Mouse (Mus musculus) telencephalon, adult 2 months (tissue): ENCODE measurements around the gene Neurl4.

Experiments used
- DNase-seq: peaks from one replicate; pipeline ENCODE4 v3.0.0-alpha.2; 2011; ENCODE audit warnings: low read depth, low spot score

Neurl4 gene

GRCm38 (mm10) chr11:69881787-69882670 lies 18.8 kb upstream of the Neurl4 start:
- no peak for DNase-seq

DNA sequence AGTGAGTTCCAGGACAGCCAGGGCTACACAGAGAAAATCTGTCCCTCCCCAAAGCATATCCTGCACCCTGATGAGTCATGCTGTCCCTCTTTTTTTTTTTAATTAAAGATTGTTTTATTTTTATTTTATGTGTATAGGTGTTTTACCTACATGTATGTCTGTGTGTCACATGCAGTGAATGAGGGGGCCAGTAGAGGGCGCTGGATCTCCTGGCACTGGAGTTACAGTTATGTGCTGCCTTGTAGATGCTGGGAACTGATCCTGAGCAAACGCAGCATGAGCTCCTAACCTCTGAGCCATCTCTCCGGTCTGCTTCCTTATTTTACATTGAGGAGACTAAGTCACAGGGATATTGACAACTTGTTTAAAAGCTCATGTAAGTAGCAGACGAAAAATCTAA lies 17.8 kb upstream of the Neurl4 start:
- DNase-seq, result no peak

DNA sequence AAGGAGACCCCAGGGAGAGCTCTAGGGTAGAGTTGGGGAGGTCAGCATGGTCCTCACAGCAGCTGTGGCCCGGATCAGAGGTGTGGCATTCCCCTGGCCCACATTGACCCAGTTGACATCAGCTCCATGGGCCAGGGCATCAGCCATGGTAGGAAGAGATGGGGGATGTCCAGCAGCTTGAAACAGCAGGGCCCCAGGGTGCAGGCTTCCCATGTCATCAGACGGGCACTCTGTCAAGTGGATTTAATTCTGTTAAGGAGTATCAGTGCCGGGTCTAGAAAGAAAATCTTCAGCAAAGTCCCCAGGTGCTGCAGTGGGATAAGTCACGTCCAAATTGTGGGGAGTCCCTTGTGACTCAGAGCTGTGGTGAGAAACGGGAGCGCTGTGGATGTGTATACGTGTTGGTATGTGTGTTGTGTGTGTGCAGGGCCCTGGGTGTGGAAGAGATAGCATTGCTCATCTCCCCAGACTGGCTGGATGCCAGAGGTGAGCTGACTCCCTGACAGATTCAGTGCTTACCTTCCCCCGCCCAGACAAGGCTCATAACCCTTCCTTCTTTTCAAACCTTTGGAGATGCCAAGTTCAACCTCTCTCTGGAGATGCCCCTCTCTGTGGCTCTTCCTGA lies 17.2 kb upstream of the Neurl4 start:
- no peak for DNase-seq

DNA sequence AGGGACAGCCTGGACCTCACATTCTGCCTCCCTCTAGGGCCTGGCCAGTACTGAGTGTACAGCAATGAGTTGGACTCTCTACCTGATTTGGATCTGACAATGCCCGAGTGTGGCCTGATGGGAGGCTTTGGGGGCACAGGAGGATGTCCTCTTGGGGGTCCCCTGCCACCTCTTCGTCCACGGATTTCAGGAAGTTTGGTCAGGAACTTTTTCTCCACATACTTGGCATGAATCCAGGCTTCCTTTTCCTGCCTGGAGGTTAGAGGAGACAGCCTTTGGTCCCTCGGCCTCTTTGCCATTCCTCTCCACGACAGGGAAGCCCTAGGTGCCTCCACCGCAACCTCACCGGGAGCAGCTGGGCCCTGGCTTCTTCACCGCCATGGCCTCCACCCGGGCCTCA lies 16.6 kb upstream of the Neurl4 start:
- DNase-seq, result no peak

- no peak for DNase-seq
Observed at GRCm38 (mm10) chr11:69884663-69885062, 16.2 kb upstream of the Neurl4 start.

DNA sequence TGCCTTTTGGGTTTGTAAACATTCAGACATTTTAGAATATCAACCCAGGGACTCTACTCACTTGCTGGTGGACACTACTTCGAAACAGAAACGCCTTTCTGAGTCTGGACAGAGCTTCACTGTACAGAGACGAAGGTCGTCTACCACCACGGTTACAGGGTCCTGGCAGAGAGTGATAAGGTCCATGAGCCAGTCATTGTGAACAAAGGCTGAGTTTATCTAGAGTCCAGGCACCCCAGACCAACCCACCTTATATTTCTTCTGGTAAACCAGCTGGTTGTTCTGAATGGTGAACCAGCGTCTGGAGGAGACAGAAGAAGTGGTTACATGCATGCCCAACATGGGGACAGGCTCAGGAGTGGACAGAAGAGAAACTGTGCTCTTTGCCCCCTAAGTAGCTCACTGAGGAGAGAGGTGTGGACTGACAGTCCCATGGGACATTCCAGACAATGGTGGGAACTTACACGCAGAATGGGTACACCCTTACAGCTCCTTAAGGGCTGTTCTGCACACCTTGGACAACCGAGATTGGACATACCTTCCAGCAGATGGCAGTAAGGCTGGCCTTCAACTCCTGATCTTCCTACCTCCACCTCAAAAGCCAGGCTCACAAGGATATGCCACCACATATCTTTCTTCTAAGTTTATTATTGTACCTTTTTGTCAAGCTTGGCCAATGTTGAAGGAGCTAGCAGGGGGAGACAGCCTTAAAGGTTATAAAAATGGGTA lies 13.8 kb upstream of the Neurl4 start:
- DNase-seq, result no peak

DNA sequence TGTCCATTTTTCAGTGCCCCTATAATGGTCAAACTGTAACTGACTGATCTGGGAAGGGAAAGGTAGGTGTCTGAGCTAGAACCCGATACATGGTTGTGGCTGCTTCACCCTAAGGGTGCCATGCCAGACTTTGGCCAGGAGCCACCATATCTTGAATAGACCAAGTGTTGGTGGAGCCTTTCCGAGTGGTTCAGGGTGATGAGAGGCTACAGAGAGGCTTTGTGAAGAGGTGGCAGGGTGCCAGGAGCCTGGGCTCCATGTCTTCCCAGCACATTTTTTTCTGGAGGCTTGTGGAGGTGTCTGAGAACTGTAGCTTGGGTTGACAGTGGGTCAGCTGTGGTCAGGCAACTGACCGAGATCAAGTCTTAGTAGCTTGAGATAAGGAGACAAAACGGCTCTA lies 9.4 kb upstream of the Neurl4 start:
- no peak for DNase-seq

DNA sequence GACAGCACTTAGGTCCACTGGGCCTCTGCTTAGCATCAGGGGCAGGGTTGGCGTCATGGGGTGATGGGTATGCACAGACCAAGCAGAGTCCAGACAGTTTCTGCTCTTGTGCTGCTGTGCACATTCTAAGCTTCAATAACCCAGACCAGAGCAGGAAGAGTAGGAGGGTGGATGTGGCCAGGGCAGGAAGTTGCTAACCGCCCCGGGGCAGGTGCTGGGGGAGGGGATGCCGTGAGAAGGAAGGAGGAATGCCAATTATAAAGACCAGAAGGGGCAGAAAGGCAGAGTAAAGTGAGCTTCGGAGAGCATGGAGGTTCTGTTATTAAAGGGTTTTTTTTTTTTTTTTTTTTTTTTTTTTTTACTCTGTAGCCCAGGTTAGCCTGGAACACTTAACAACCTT lies 6.2 kb upstream of the Neurl4 start:
- DNase-seq, result no peak

DNA sequence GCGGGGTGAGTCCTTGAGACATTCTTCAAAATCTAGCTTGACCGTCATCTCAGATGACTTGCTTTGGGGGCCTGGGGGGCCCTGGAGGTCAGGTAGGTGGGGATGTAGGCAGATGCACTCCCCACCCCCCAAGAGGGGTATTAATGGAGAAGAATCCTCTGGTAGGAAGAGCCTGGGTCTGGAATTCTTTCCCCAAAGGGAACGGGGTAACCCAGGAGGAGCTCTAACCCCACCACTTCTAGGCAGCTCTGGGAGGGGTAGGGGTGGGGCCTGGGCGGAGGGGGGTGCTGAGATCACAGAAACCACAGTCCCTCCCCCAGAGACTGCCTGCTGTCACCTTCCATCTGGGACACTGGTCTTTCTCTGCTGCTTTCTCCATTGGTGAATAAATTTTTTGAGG lies 5.6 kb upstream of the Neurl4 start, which contains the start of gene Acap1:
TSS of gene Acap1 (minus strand) at position 249 of the 400 bp plus-strand sequence.
- no peak for DNase-seq

DNA sequence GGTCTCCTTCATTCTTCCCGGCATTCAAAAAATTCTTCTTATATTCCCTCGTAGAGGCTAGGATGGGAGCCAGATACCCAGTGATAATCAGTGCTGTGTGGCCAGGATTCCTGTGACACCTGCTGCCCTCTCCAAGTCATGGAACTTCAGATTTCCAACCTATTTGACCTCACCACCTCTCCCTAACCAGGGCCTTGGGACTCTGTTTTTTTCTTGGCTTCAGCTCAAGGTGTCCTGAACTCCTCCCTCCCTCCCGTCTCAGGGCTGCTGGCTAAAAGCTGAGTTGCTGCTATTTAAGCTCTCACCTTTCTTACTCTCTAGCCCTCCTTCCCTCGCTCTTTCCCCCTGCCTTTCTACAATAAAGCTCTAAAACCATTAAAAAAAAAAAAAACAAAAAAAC lies 1.0 kb upstream of the Neurl4 start:
- no peak for DNase-seq

DNA sequence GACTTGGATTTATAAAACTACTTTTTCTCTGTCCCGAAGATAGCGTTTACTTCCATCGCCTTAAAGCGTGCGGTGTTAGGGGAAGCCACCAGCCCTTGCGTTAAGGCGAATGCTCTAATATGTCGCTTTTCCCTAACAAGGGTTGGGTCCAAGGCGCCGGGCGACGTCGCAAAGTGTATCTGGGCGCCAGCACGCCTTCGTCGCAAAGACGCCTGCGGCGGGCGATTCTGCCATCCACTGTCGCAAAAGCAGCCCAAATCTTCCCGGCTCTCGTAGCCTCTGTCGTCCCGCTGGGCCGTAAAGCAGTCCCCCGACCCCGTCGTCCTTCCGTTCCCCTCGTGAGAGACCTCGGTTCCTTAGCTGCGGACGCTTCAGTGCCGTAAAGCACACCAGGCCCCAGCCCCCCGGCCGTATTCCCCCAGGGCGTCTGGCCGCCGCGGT lies 554 bp downstream of the Neurl4 start:
- DNase-seq, result peak; percentile 99

DNA sequence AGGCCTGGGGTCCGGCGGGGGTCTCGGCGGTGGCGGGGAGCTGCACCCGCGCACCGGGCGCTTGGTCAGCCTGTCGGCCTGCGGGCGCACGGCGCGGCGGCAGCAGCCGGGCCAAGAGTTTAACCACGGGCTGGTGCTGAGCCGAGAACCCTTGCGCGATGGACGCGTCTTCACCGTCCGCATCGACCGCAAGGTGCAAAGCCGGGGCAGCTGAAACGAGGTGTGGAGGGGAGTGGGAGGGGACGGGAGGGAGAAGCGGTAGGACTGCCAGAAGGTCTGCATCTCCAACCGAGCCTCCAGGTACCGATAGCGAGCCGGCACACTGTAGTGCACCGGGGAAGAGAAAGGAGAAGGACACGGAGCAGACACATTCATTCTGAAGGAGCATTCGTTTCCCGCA lies 1.1 kb downstream of the Neurl4 start:
- DNase-seq, result no peak

DNA sequence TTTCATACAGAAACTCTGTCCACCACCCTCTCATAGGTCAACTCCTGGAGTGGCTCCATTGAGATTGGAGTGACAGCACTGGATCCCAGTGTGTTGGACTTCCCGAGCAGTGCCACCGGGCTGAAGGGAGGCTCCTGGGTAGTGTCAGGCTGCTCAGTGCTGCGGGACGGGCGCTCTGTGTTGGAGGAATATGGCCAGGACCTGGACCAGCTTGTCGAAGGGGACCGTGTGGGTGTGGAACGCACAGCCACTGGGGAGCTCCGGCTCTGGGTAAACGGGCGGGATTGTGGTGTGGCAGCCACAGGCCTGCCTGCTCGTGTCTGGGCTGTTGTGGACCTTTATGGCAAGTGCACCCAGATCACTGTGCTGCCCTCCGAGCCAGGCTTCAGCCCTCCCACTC lies 2.1 kb downstream of the Neurl4 start:
- no peak for DNase-seq

GRCm38 (mm10) chr11:69904311-69904710 lies 3.4 kb downstream of the Neurl4 start:
- DNase-seq, result no peak

DNA sequence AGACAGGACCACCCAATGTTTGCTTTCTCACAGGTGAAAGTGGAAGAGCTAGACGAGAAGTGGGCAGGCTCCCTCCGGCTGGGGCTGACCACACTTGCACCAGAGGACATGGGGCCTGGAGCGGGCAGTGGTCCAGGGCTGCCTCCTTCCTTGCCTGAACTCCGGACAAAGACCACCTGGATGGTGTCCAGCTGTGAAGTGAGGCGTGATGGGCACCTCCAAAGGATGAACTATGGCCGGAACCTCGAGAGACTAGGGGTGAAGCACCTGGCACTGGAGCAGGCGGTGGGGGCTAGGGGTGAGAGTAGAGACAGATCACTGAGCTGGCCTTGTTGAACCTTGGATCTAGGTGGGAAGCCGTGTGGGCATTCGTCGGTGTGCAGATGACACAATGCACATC lies 7.8 kb downstream of the Neurl4 start:
- DNase-seq, result no peak

DNA sequence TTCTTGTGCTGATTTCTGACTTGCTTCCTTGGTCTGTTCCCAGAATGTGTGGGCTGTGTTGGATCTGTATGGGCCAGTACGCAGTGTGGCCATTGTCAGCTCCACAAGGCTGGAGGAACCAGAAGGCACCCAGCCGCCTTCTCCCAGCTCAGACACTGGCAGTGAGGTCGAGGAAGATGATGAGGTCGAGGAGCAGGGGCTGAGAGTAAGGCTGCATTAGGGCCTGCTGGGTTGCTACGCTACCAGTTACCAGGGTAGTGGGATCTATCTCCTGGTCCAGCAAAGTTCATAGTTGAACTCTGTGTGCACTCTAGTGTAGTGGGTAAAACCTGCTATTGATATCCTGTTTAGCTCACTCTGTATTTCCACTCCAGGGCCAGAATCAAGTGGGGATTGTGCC lies 8.3 kb downstream of the Neurl4 start:
- no peak for DNase-seq

- DNase-seq, result no peak
Observed at GRCm38 (mm10) chr11:69910177-69910576, 9.3 kb downstream of the Neurl4 start.

GRCm38 (mm10) chr11:69910781-69911560 lies 10.1 kb downstream of the Neurl4 start:
- no peak for DNase-seq

DNA sequence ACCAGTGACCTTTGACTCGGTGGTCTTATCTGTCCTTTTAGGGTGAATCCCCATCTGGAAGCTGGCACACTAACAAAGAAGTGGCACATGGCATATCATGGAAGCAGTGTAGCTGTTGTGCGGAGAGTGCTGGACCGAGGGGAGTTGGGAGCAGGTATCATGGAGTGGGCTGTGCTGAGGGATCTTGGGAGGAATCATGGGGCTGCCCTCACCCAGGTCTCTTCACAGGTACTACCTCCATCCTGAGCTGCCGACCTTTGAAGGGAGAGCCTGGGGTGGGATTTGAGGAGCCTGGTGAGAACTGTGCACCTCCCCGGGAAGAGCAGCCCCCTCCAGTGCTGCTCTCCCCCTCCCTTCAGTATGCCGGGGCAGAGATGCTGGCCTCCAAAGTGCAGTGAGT lies 10.8 kb downstream of the Neurl4 start:
- no peak for DNase-seq

DNA sequence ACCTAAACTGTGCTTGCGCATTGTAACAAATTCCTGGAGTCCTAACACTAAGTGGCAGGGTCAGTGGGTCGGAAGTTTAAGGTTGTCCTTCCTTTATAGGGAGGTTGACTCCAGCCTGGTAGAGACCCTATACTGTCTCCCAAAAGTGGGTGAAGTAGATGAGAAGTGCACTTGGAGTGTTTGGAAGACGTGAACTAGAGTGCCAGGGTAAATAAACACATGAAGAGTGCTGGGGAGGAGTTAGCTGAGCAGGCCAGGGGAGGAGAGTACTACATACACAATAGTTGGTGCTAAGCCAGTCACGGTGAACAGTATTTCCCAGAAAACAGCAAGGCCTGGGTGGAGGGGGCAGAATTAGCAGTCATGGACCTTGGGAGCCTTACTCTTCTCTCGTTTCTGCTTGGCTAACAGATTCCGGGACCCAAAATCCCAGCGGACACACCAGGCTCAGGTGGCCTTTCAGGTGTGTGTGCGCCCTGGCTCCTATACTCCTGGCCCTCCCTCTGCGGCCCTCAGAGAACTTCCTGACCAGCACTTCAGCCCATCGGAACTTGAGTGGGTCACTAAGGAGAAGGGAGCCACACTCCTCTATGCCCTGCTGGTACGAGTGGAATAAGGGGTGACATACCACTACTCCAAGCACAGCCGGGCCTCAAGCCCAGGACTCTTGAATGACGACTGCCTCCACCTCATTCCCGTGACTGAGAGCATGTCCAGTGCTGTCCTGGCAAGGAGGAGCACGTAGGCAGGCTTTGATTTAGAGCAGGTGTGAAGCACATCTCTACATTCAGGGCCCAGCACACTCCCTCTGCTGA lies 12.1 kb downstream of the Neurl4 start:
- no peak for DNase-seq
